Mouse (Mus musculus) thymus, adult 18-20 months (tissue): ENCODE results near the gene Prkcb.

Experiments used
- DNase-seq, 2 experiments: peaks; one replicate each; pipeline ENCODE4 v3.0.0; 2022; ENCODE audit warnings: mixed read lengths in 2 of 2

Prkcb gene

DNA sequence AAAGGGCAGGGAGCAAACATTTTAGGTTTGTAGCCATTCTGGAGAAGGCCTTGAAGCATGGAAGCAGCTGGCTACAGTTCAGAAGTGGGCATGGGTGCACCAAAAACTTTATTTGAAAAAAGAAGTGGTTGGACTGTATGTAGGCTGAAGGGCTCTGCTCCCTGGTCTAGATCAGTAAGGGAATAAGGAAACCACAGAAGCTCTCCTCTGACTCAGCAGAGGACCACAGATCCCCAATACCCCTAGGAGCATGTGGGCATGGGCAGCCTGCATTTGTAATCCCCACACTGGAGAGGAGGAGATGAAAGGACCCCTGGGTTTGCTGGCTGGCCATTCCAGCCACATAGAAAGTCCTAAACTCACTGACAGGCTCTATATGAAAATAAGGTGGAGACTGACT, 88.3 kb downstream of the Prkcb start:
- DNase-seq = no peak

DNA sequence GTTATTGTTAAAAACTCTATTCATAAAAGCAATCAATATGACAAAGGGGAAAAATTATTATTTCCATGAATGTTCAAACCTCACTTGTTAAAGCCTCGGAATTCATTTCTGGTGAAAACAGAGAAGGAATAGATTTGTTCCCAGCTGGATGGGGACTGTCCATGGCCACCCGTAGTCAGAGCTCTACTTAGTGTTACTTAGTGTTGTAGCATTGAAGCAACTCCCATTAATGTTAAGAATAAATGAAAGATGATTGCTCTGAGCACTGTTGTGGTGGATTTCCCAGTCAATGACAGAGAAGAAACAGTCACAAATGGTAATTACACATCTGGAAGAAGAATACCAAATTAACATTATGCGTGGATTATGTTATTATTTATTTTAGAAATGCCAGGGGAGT, 89.4 kb downstream of the Prkcb start:
- no peak for DNase-seq

DNA sequence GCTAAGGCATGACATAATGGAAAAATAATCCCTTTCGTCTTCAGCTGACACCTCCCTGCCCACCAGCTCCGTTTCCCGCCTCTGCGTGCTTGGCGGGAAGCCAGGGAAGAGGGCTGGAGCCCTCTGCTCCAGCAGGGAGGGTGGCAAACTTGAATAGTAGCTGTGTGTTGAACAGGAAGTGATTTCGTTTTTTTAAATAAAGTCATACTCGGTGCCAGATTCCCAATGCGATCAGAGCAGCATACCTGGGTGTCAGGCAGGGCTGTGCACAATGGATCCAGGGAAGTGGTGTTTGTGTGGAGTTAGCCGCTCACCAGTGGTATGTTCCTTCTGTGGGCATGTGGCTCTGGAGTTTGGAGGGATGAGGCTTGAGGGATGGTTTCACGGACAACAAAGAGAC, 89.9 kb downstream of the Prkcb start:
- no peak for DNase-seq

- no peak for DNase-seq
Observed at GRCm38 (mm10) chr7:122379292-122379691, 90.7 kb downstream of the Prkcb start.

DNA sequence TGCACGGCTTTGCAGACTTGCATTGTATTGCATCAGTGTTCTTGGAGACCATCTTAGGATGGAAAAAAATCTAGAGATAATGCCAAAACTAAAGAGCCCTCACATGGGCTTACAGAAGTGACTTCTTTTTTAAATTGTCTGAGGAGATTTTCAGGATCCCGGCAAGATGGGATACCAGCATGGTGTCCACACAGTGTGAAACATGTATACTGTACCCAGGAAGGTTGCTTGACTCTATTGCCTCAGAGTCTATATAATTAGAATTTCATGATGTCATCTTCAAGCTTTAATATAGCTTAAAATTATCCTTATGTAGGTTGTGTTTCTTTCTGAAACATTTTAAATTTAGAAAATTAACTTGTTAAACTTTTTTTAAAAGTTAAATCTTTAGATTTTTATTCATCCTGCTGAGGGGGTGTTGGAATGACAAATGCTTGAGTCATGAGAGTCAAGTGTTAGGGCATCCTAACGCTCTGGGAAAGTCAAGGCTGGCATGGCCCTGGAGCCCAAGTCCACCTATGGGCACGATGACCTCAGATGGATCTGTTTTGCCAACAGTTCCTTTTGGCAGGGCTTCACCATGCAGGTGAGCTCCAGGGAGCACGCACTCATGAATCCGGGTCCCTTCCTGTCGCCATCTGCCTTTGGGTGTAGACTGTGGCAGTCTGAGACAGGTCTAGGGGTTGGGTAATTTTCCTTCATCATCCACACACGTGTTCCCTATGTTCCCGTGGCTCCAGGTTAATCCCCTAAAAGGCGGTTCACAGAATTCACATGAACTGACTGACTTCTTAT, 92.0 kb downstream of the Prkcb start:
- DNase-seq = no peak

DNA sequence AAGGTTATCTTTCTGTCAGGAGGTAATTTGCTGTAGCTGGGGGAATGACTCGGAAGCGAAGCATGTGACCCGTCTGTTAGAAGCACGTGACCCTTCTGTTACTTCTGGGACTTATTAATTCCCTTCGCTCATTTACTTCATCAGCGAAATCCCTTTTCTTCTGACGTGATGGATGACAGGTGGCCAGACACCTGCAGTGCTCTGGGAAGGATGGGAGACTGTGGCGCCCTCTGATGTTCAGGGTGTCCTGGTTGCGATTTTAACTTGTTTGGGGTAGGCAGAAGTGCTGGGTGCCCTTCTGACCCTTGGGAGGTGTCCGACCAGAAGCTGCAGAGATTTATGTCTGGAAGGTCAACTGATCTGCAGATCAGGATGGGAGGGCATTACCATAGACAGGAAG, 93.0 kb downstream of the Prkcb start:
- peak in 1 of 2 experiments; percentile 23 for DNase-seq

DNA sequence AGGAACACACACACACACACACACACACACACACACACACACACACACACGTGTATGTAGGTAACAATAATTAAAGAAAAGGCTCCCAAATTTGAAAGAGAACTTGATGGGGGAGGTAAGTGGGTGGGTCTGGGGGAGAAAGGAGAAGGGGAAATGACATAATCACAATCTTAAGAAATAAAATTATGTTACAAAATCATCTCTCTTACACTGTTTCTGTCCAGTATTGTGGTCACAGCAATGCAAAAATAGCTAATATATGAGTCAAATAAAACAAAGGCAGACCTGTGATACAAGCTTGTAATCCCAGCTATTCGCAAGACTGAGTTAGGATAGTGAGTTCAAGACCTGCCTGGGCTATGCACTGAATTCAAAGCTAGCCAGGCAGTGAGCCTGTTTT, 94.7 kb downstream of the Prkcb start:
- no peak for DNase-seq

DNA sequence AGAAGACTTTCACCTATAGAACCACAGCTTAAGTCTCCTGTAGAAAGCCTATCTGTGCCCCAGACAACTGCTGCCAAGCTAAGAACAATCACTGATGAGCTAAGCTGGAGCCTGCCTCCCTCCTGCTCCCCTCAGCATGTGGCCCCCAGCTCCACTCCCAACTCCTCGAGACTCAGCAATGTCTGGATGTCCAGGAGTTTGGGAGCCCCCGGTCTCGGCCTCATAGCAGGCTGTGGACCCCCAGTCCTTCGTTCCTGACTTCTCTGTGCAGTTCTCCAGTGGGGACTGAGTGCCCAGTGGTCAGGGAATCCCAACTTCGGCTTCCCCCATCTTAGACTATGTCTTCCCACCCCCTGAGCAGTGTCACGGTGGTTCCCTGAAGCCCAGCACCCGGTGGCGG, 96.3 kb downstream of the Prkcb start:
- no peak for DNase-seq

DNA sequence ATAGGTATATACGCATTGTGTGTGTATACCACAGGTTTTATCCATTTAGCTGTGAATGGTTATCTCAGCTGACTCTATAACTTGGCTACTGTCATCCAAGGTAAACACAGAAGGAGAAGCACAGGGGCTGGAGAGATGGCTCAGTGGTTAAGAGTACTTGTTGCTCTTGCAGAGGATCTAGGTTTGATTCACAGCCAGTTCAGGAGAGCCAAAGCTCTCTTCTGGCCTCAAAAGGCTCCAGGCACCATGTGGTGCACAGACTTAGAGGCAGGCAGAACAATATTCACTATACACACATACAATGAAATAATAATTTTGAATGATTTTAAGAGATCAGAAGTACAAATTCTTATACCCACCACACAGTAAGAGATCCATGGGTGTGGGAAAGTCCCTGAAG, 98.0 kb downstream of the Prkcb start:
- no peak for DNase-seq

- DNase-seq = peak; percentile 48 to 67
Observed at GRCm38 (mm10) chr7:122387896-122388295, 99.3 kb downstream of the Prkcb start.

GRCm38 (mm10) chr7:122388858-122389257, 100.3 kb downstream of the Prkcb start:
- no peak for DNase-seq

GRCm38 (mm10) chr7:122389633-122390032, 101.1 kb downstream of the Prkcb start:
- DNase-seq = no peak

GRCm38 (mm10) chr7:122390200-122390599, 101.6 kb downstream of the Prkcb start:
- peak; percentile 45 to 70 for DNase-seq

GRCm38 (mm10) chr7:122390683-122391082, 102.1 kb downstream of the Prkcb start:
- no peak for DNase-seq

DNA sequence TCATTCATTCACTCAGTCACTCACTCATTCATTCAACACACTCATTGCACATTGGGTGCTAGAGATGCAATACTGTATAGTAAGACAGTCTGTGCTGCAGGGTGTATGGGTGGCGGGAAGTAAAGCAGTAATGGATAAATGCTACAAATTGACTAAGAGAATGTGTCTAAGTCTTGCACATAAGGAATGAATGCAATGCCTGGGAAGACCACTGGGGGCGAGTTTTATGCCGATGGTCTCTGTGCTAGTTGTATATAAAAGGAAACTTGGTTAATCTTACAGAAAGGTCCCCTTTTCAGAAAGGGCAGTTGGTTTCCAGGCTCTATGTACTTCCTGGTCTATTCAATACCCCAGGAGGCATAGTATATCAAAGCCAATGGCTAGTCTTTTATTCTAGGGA, 102.8 kb downstream of the Prkcb start:
- DNase-seq = peak in 1 of 2 experiments; percentile 30

- DNase-seq = peak in 1 of 2 experiments; percentile 43
Observed at GRCm38 (mm10) chr7:122393964-122394363, 105.4 kb downstream of the Prkcb start.

GRCm38 (mm10) chr7:122395159-122395975, 106.8 kb downstream of the Prkcb start:
- no peak for DNase-seq

GRCm38 (mm10) chr7:122395976-122396315, 107.4 kb downstream of the Prkcb start:
- no peak for DNase-seq

DNA sequence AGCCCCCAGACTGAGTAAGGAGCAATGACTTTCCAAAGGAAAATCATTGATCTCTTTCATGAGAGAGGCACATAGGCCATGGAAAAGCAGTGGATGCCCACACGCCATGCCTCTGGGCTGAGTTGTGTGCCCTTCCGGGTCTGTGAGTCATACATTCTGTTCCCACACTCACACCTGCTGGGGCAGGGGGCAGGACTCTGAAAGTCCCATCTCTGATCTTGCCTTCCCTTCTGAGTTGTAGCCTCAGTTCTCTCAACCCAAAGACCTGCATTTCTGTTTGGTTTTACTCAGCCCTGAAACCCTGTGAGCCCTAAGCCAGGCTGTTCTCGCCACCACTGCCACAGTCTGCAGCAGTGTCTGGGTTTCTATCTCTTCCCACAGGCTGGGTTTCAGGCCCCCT, 109.1 kb downstream of the Prkcb start:
- no peak for DNase-seq

DNA sequence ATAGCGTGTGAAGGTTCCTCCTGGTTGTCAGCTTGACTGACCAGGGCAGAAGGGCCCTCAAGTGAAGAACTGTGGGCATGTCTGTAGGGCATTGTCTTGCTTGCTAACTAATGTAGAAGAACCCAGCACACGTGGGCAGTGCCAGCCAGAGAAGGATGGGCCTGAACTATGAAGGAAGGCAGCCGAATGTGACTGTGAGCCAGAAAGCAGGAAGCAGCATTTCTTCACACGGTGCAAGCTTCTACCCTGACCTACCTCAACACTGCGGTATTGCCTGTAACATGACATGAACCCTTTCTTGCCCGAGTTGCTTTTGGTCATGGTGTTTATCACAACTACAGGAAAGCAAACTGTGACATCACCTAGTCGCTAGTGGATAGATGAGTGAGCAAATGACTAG, 113.5 kb downstream of the Prkcb start:
- peak in 1 of 2 experiments; percentile 21 for DNase-seq

GRCm38 (mm10) chr7:122403343-122403742, 114.8 kb downstream of the Prkcb start:
- DNase-seq = no peak

DNA sequence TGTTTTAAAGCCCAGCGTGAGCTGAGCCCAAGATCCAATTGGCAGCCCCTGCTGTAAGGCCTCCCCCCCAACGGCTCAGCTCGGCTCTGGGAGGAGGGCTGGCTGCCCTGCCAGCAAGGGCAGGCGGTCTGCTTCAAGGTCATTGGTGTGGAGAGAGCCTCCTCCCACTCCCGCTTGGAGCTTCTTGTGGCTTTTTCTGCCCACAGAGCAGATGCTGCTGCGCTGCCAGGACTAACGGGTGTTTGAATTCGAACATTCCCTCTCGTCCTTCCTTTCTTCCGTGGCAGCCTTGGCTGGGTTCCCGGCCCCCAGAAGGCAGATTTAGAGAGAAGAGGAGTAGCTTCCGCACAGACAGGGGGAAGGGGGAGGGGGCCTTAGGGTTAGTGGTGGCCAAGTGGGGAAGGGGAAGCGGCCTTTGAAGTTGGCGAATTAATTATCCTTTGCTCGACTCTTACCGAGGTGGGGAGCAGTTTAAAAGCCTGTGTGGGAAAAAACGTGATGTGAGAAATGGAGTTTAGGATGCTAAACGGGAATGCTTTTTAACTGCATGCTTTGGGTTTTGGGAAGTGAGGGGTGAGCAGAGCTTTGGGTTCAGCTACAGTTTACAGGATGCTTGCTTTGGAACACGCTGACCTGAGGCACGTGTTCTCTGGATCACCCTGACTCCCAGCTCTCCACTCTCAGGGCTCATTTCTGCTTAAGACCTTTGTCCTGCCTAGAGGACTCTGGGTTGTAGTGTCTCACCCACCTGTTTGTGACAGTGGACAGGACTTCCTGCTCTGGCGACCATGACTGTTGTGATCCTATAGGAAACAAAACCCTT, 116.2 kb downstream of the Prkcb start:
- DNase-seq = peak in 1 of 2 experiments; percentile 31

DNA sequence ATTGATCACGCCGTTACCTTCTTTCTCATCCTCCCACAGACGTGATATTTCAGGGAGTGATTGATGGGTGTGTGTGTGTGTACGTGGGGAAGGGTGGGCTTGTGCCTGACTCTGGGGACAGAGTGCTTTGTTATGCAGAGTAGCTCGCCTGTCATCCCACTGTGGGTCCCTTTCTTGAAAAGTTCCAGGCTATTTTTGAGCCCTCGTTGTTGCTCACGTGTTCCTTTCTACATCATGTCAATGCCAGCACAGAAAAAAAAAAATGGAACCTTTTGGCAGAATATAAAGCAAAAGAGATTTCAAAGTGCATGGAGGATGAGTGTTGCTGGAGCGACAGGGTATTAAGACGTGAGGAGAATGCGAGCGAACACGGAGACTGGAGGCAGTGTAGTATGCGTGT, 118.1 kb downstream of the Prkcb start:
- no peak for DNase-seq
